Mouse (Mus musculus) MEL (cell line): ENCODE measurements around the gene Tmem230.

ENCODE experiments used
- CTCF ChIP-seq, 3 experiments: IDR thresholded peaks in 2 of 3; conservative IDR thresholded peaks in 1 of 3; 2 replicates each; pipeline ENCODE4 v1.5.1; 2011 to 2012; ENCODE audit warnings: low read length in 3 of 3, low read depth in 2 of 3, mild to moderate bottlenecking in 2 of 3, improper control_type of control experiment in 1 of 3, inconsistent platforms in 1 of 3, mixed read lengths in 1 of 3, moderate library complexity in 1 of 3; ENCODE audit not compliant: control insufficient read depth in 1 of 3, insufficient read depth in 1 of 3, poor library complexity in 1 of 3, severe bottlenecking in 1 of 3
- EP300 ChIP-seq, 2 experiments: IDR thresholded peaks; 2 replicates each; pipeline ENCODE4 v1.6.1; 2011; ENCODE audit warnings: improper control_type of control experiment in 2 of 2, low read length in 2 of 2, low read depth in 1 of 2, mild to moderate bottlenecking in 1 of 2
- HCFC1 ChIP-seq: IDR thresholded peaks from 2 replicates; pipeline ENCODE4 v1.6.1; 2012; ENCODE audit warnings: low read depth, mild to moderate bottlenecking, inconsistent platforms, low read length, improper control_type of control experiment, moderate library complexity
- KAT2A ChIP-seq: conservative IDR thresholded peaks from 2 replicates; pipeline ENCODE4 v1.6.1; 2012; ENCODE audit warnings: low read depth, low read length, improper control_type of control experiment, inconsistent platforms
- POLR2A ChIP-seq, 2 experiments: IDR thresholded peaks; 2 replicates each; pipeline ENCODE4 v1.6.1; 2011 to 2012; ENCODE audit warnings: low read length in 2 of 2, mild to moderate bottlenecking in 2 of 2, control low read depth in 1 of 2, improper control_type of control experiment in 1 of 2, low read depth in 1 of 2, moderate library complexity in 1 of 2; ENCODE audit not compliant: control insufficient read depth in 1 of 2, insufficient read depth in 1 of 2, poor library complexity in 1 of 2
- SMC3 ChIP-seq: IDR thresholded peaks from 2 replicates; pipeline ENCODE4 v1.6.1; 2011; ENCODE audit warnings: low read depth, low read length, improper control_type of control experiment
- USF1 ChIP-seq: IDR thresholded peaks from 2 replicates; pipeline ENCODE4 v1.6.1; 2014; ENCODE audit warnings: low read depth, mild to moderate bottlenecking, inconsistent platforms, low read length, improper control_type of control experiment, moderate library complexity

DNA sequence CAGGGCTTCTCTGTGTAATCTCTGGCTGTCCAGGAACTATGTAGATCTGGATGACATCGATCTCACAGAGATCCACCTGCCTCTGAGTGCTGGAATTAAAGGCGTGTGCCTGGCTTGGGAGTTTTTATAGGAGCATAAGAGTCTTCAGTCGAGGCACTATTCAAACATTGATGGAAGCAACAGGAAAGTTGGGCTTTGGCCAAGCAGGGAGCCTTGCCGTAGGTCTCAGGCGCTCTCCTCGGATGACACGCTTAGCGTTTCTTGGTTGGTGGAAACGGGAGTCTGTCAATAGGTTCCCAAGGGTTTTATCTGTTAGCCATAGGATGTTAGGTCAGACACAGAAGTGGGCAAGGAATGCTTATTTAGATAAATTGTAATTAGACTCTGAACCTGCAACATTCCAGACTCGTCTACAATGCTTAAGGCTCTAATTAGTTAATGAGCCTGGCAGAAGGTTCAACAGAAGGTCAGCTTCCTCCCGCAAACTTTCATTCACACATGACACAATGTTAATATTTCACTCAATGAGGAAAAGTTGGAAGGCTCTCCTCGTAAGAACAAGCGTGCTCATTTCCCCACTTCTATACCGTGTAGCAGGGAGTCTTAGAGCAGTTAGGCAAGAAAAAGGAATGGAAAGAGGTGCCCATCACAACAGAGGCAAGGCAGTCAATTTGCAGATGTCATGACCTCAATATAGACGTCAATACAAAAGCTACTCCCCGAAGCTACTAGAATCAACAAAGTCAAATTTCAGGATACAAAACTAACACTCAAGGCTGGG, 13.4 kb downstream of the Tmem230 start:
- TF ChIP-seq HCFC1 (no peak), CTCF (IDR thresholded peaks at IDR 0.05 in 2 of 3, conservative IDR thresholded peaks at IDR 0.05 in 1 of 3; ENCODE audit: control insufficient read depth in 1 of 3, insufficient read depth in 1 of 3, low read depth in 2 of 3, low read length in 3 of 3, poor library complexity in 1 of 3, severe bottlenecking in 1 of 3) (no peak), USF1 (no peak), SMC3 (no peak), POLR2A (IDR thresholded peaks at IDR 0.05; ENCODE audit: control insufficient read depth in 1 of 2, insufficient read depth in 1 of 2, low read depth in 1 of 2, low read length in 2 of 2, poor library complexity in 1 of 2) (no peak), KAT2A (no peak), EP300 (IDR thresholded peaks at IDR 0.05; ENCODE audit: low read depth in 1 of 2, low read length in 2 of 2) (no peak)
